Comparison of ENCODE assay signal across 20 mouse cellular contexts in the genomic region with DNA sequence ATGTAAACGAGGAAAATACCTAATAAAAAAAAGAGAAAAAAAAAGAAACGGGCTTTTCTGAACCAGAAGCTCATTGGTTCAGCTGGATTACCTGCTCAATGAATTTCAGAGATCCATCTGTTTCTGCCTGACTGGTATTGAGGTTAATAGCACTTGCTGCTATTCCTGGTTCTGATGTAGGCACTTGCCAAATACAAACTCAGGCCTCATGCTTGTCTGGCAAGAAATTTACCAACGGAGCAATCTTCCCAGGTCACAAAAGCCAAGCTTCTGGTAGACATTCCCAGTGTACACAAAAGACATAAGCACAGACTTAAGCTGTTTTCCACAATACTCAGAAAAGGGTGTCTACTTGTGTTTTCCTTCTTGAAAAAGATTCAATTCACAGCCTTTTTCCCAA.
A peak's percentile ranks its signal among the peaks of the same experiment; 100 is the strongest.
DNase-seq lines count a peak whose midpoint lies in the region; ATAC-seq and TF ChIP-seq lines count a peak whose summit lies in the region.
"Had no signal": no experiment of that assay in that cellular context is flagged by ENCODE, and none has a peak within 500 bp of the region (broad histone marks: within the 10 kb centered on the region; RNA-seq: fewer than 3 reads in every experiment).

No protein-coding gene starts in this region.

- peak; percentile 9 for DNase-seq in retina, adult 2 months (ENCODE audit: low read depth, low spot score)
- no peak for DNase-seq in retina, postnatal 1 day
- DNase-seq in cerebellum, adult 2 months, result peak; percentile 40 to 84
- peak; percentile 26 to 35 for DNase-seq in cerebellum, postnatal 10 days
- DNase-seq in heart, adult 2 months, result no peak
- DNase-seq in heart, adult 11 months, result no peak
- DNase-seq: adrenal gland, adult 2 months; adrenal gland, postnatal 36 days; gastrocnemius, postnatal 14 days; heart, postnatal 14 days; kidney, adult 18-20 months had no signal

- H3K27me3 ChIP-seq in cerebellum, adult 2 months (ENCODE audit: control insufficient read depth, insufficient read depth, low read length), result no peaks in the 10 kb centered on the region
- H3K27me3 ChIP-seq in heart, adult 2 months (ENCODE audit: control insufficient read depth, insufficient read depth, low read length), result no peaks in the 10 kb centered on the region
- no peaks in the 10 kb centered on the region for H3K27me3 ChIP-seq in intestine, embryonic 15.5 days (replicated peaks)
- H3K27me3 ChIP-seq: CH12.LX; hindbrain, embryonic 13.5 days; Patski had no signal

- no peak for TF ChIP-seq POLR2A in cerebellum, adult 2 months (IDR thresholded peaks at IDR 0.05; ENCODE audit: borderline replicate concordance, insufficient read depth, low read length)
- TF ChIP-seq POLR2A in heart, adult 2 months (IDR thresholded peaks at IDR 0.05; ENCODE audit: insufficient read depth, low read depth, low read length), result no peak

- H3K79me2 ChIP-seq in heart, adult 2 months (replicated peaks; ENCODE audit: control insufficient read depth, insufficient read depth, low read length), result no peaks in the 10 kb centered on the region

- no peak overlapping the region for H3K4me3 ChIP-seq in cerebellum, adult 2 months (replicated peaks; ENCODE audit: insufficient read depth, low read depth, low read length)
- no peak overlapping the region for H3K4me3 ChIP-seq in heart, adult 2 months
- no peak overlapping the region for H3K4me3 ChIP-seq in intestine, embryonic 15.5 days (replicated peaks)
- H3K4me3 ChIP-seq: embryonic facial prominence, embryonic 12.5 days; heart, embryonic 10.5 days; hindbrain, embryonic 13.5 days had no signal

- WGBS in cerebellum, adult 2 months, result 9% methylated on average over 3 of the region's 3 CpGs
- WGBS in heart, adult 2 months, result 67% methylated on average over 3 of the region's 3 CpGs
- 76% methylated on average over 3 of the region's 3 CpGs for WGBS in intestine, embryonic 15.5 days

- intact Hi-C loops in heart, adult 2 months (cut with DNase I), result no loop called here

- no peaks in the 10 kb centered on the region for H3K36me3 ChIP-seq in heart, adult 2 months (ENCODE audit: control insufficient read depth, insufficient read depth, low read length)
- H3K36me3 ChIP-seq in intestine, embryonic 15.5 days, result no peaks in the 10 kb centered on the region
- H3K36me3 ChIP-seq: embryonic facial prominence, embryonic 12.5 days; heart, embryonic 10.5 days; hindbrain, embryonic 13.5 days had no signal

- H3K27ac ChIP-seq in cerebellum, adult 2 months (ENCODE audit: insufficient read depth, low read length), result no peak overlapping the region
- no peak overlapping the region for H3K27ac ChIP-seq in heart, adult 2 months
- H3K27ac ChIP-seq in intestine, embryonic 15.5 days, result no peak overlapping the region
- H3K27ac ChIP-seq: embryonic facial prominence, embryonic 12.5 days; heart, embryonic 10.5 days; hindbrain, embryonic 13.5 days; hindbrain, postnatal 0 days had no signal

- no peak for ATAC-seq in intestine, embryonic 15.5 days
- ATAC-seq: activated CD4-positive, CD25-positive, alpha-beta regulatory T cell, adult 4 months; forebrain, embryonic 16.5 days; hindbrain, postnatal 0 days; Patski had no signal

- TF ChIP-seq CTCF in cerebellum, adult 2 months (IDR thresholded peaks at IDR 0.05; ENCODE audit: borderline replicate concordance, insufficient read depth, low read depth, low read length), result no peak
- no peak for TF ChIP-seq CTCF in heart, adult 2 months (IDR thresholded peaks at IDR 0.05)

- no peaks in the 10 kb centered on the region for H3K9me3 ChIP-seq in intestine, embryonic 15.5 days
- H3K9me3 ChIP-seq: embryonic facial prominence, embryonic 12.5 days; heart, embryonic 10.5 days; hindbrain, embryonic 13.5 days had no signal

- peaks cover 12% of the 10 kb centered on the region for H3K4me1 ChIP-seq in cerebellum, adult 2 months (ENCODE audit: control insufficient read depth, insufficient read depth, low read length)
- no peaks in the 10 kb centered on the region for H3K4me1 ChIP-seq in heart, adult 2 months (ENCODE audit: control insufficient read depth, insufficient read depth, low read length)
- no peaks in the 10 kb centered on the region for H3K4me1 ChIP-seq in intestine, embryonic 15.5 days (replicated peaks)
- H3K4me1 ChIP-seq: embryonic facial prominence, embryonic 12.5 days; heart, embryonic 10.5 days had no signal

- no peak overlapping the region for H3K4me2 ChIP-seq in intestine, embryonic 15.5 days (replicated peaks)
- H3K4me2 ChIP-seq: embryonic facial prominence, embryonic 12.5 days; hindbrain, embryonic 13.5 days had no signal

- no peak for TF ChIP-seq EP300 in heart, adult 2 months (IDR thresholded peaks at IDR 0.05; ENCODE audit: insufficient read depth, low read depth, low read length)

- no peak overlapping the region for H3K9ac ChIP-seq in heart, adult 2 months (ENCODE audit: low read depth, low read length)
- H3K9ac ChIP-seq in intestine, embryonic 15.5 days, result no peak overlapping the region
- H3K9ac ChIP-seq: embryonic facial prominence, embryonic 12.5 days; hindbrain, embryonic 13.5 days had no signal

Comparison
In these comparisons a context has a peak if more than half of its experiments do, and no peak if none do; other contexts are left out.
1. DNase-seq: peak in retina, adult 2 months (single experiment), cerebellum, adult 2 months (2 of 2) and cerebellum, postnatal 10 days (2 of 2); none in retina, postnatal 1 day (single experiment), heart, adult 2 months (0 of 2) and heart, adult 11 months (single experiment).